Mouse (Mus musculus) heart, embryonic 14.5 days (tissue): ENCODE results near the gene AU022252. TPM values are rescaled to one million over a fixed set of nuclear protein-coding genes. Genes with fewer than 3 reads are reported as not detected.
"Not testable (repeated sequence)": the region's sequence is repeated elsewhere in the genome, so short reads cannot be mapped to it uniquely, and the experiment has no call there.

Source experiments
- ATAC-seq: fragments of 200-750 bp; cut with Nextera tagmentation; 2 replicates; pipeline ENCODE4 v1.8.0; 2017; ENCODE audit warnings: low read depth, moderate TSS enrichment; ENCODE audit not compliant: insufficient number of reproducible peaks, insufficient read depth, low FRiP score
- H3K27ac ChIP-seq, 2 experiments: fragments of 200-500 bp in 1 of 2; fragments of 300-500 bp in 1 of 2; sonication (generic) in 1 of 2; replicated peaks in 1 of 2; 2 replicates each; pipeline ENCODE4 v1.5.1; 2012 to 2014; ENCODE audit warnings: low read depth in 2 of 2, low read length in 2 of 2, control low read depth in 1 of 2, mild to moderate bottlenecking in 1 of 2, mixed read lengths in 1 of 2; ENCODE audit not compliant: control insufficient read depth in 1 of 2, insufficient read depth in 1 of 2
- H3K27me3 ChIP-seq: fragments of 300-500 bp; sonication (generic); 2 replicates; pipeline ENCODE4 v1.6.1; 2014; ENCODE audit warnings: mild to moderate bottlenecking, low read length, control low read depth; ENCODE audit not compliant: control insufficient read depth, insufficient read depth
- H3K36me3 ChIP-seq: fragments of 300-500 bp; sonication (generic); 2 replicates; pipeline ENCODE4 v1.6.1; 2014; ENCODE audit warnings: mild to moderate bottlenecking, control low read depth, low read length, mixed read lengths; ENCODE audit not compliant: control insufficient read depth, insufficient read depth
- H3K4me1 ChIP-seq, 2 experiments: fragments of 200-500 bp in 1 of 2; fragments of 300-500 bp in 1 of 2; sonication (generic) in 1 of 2; 2 replicates each; pipeline ENCODE4 v1.6.1; 2012 to 2014; ENCODE audit warnings: low read length in 2 of 2, control low read depth in 1 of 2, mixed read lengths in 1 of 2; ENCODE audit not compliant: control insufficient read depth in 2 of 2, insufficient read depth in 2 of 2
- H3K4me2 ChIP-seq: fragments of 300-500 bp; sonication (generic); 2 replicates; pipeline ENCODE4 v1.6.1; 2014; ENCODE audit warnings: mild to moderate bottlenecking, low read length
- H3K4me3 ChIP-seq, 2 experiments: fragments of 200-500 bp in 1 of 2; fragments of 300-500 bp in 1 of 2; sonication (generic) in 1 of 2; 2 replicates each; pipeline ENCODE4 v1.5.1; 2012 to 2014; ENCODE audit warnings: low read length in 2 of 2, mild to moderate bottlenecking in 2 of 2, control low read depth in 1 of 2, low read depth in 1 of 2, moderate library complexity in 1 of 2; ENCODE audit not compliant: control insufficient read depth in 1 of 2, insufficient read depth in 1 of 2
- H3K9ac ChIP-seq: fragments of 300-500 bp; sonication (generic); 2 replicates; pipeline ENCODE4 v1.6.1; 2014; ENCODE audit warnings: mild to moderate bottlenecking, low read length
- H3K9me3 ChIP-seq: fragments of 300-500 bp; sonication (generic); 2 replicates; pipeline ENCODE4 v1.6.1; 2016; ENCODE audit warnings: low read length, control low read depth; ENCODE audit not compliant: control insufficient read depth
- WGBS: fragments of 180-500 bp; shearing (Covaris S2); extraction: QIAGEN DNeasy Blood & Tissue Kit; methylation state at CpG from one replicate; pipeline ENCODE4 v1.1.7; 2014; 5-methylcytosine and 5-hydroxymethylcytosine counted together
- polyA plus RNA-seq: library from polyadenylated mRNA; unstranded; fragments of >200 nt; fragmentation: Nextera tagmentation; extraction: Ambion mirVana; gene quantifications from 2 replicates; pipeline ENCODE4 v1.2.1, GENCODE M21; 2014

The AU022252 gene
- polyA plus RNA-seq = 24.8 and 25.1 TPM in 2 replicates

GRCm38 (mm10) chr4:119232410-119233255, at the start of gene AU022252, which contains the start of gene P3h1:
Gene AU022252 (minus strand): TSS chr4:119232712.
Gene P3h1 (plus strand): TSS chr4:119232915.
- Histone ChIP-seq H3K9ac (peak within 1 kb of the TSS; percentile 95), H3K36me3 (peaks cover 30% of the 10 kb centered on the region), H3K4me1 (peaks cover 0 to 18% of the 10 kb centered on the region in 2 experiments; a peak in 2 of 4 replicates), H3K27me3 (no peaks in the 10 kb centered on the region), H3K27ac (peak within 1 kb of the TSS; percentile 23 to 67), H3K4me3 (peak within 1 kb of the TSS; percentile 72 to 89), H3K9me3 (no peaks in the 10 kb centered on the region), H3K4me2 (peak within 1 kb of the TSS; percentile 83)
- WGBS = under 1% methylated on average over 71 of the region's 71 CpGs
- ATAC-seq = peak; percentile 96

DNA sequence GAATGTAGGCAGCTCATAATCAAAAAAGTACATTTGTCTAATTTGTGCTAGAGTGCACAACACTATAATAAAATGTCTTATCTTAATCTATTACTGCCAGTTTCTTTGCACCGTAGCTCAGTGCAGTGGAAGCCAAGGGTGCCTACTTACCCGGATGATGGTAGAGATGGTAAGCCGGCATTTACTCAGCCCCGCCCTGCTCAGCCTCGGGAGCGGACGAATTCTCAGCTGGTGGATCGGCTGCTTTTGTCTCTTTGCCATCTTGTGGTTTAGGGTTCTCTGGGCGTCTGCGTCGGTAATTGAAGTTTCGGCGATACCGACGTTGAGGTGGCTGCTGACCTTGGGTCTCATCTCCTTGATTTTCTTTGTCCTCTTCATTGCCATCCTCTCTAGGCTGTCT, 46.3 kb upstream of the AU022252 start:
- H3K36me3 ChIP-seq = peaks cover 90% of the 10 kb centered on the region
- 87% methylated on average over 15 of the region's 15 CpGs for WGBS
- H3K4me3 ChIP-seq, H3K4me1 ChIP-seq, H3K4me2 ChIP-seq, H3K9ac ChIP-seq, H3K9me3 ChIP-seq, H3K27ac ChIP-seq, ATAC-seq, H3K27me3 ChIP-seq: not testable (repeated sequence)

- no peak overlapping the region for H3K9ac ChIP-seq
- H3K36me3 ChIP-seq = peaks cover 90% of the 10 kb centered on the region
- H3K9me3 ChIP-seq = no peaks in the 10 kb centered on the region
- H3K4me2 ChIP-seq = no peak overlapping the region
- peak overlapping the region; percentile 65 to 80 for H3K27ac ChIP-seq
- H3K4me3 ChIP-seq = no peak overlapping the region
- no peaks in the 10 kb centered on the region for H3K27me3 ChIP-seq
- 57% methylated on average over 2 of the region's 2 CpGs for WGBS
- H3K4me1 ChIP-seq = no peaks in the 10 kb centered on the region
- no peak for ATAC-seq
Observed at GRCm38 (mm10) chr4:119275726-119276125, 43.2 kb upstream of the AU022252 start.

- WGBS = 55% methylated on average over 2 of the region's 2 CpGs
- no peak overlapping the region for H3K4me3 ChIP-seq
- no peak overlapping the region for H3K9ac ChIP-seq
- no peaks in the 10 kb centered on the region for H3K9me3 ChIP-seq
- H3K4me1 ChIP-seq = no peaks in the 10 kb centered on the region
- no peaks in the 10 kb centered on the region for H3K27me3 ChIP-seq
- no peak for ATAC-seq
- H3K36me3 ChIP-seq = peaks cover 90% of the 10 kb centered on the region
- H3K4me2 ChIP-seq = no peak overlapping the region
- H3K27ac ChIP-seq = peak overlapping the region; percentile 65 to 80
Observed at GRCm38 (mm10) chr4:119275226-119275625, 42.7 kb upstream of the AU022252 start.

DNA sequence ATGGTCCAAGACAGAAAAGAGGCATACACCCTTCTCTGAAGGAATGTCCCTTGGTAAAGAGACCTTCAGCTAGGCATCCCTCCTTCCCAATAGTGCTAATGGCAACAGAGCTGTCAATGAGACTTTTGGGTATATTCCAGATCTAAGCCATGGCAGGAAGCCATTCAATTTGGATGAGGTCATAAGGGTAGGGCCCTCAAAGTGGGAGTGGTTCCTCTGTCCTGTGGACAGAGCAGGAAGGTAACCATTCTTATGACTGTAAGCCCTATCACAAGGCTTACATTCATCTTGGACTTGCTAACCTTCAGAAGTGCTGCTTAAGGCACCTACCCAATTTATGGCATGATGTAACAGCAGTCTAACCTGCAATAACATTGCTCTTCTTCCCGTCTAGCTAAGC, 42.1 kb upstream of the AU022252 start:
- no peak for ATAC-seq
- Histone ChIP-seq H3K9ac (no peak overlapping the region), H3K4me1 (no peaks in the 10 kb centered on the region), H3K27ac (peak overlapping the region; percentile 51 to 65), H3K9me3 (no peaks in the 10 kb centered on the region), H3K36me3 (peaks cover 89% of the 10 kb centered on the region), H3K4me3 (no peak overlapping the region), H3K4me2 (no peak overlapping the region), H3K27me3 (no peaks in the 10 kb centered on the region)
- 63% methylated on average over 1 of the region's 1 CpGs for WGBS

DNA sequence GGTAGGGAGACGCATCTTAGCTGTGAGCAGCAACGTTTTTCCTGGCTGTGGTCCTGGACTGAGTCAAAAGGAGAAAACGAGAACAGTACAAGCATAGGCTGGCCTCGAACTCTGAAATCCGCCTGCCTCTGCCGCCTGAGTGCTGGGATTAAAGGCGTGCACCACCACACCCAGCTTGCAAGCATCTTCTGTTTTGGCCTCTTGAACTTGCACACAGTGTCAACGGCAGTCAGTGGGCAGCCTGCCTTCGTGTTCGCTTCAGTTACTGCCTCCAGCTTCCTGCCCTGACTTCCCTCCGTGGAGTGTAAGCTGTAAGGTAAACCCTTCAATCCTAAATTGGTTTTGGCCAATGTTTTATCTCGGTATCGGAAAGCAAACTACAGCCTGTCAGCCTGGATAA, 34.1 kb upstream of the AU022252 start:
- no peak for ATAC-seq
- H3K4me1 ChIP-seq = no peaks in the 10 kb centered on the region
- H3K27ac ChIP-seq = no peak overlapping the region
- no peaks in the 10 kb centered on the region for H3K9me3 ChIP-seq
- WGBS = 65% methylated on average over 13 of the region's 13 CpGs
- H3K36me3 ChIP-seq = peaks cover 20% of the 10 kb centered on the region
- no peak overlapping the region for H3K4me2 ChIP-seq
- no peak overlapping the region for H3K9ac ChIP-seq
- no peak overlapping the region for H3K4me3 ChIP-seq
- H3K27me3 ChIP-seq = no peaks in the 10 kb centered on the region

DNA sequence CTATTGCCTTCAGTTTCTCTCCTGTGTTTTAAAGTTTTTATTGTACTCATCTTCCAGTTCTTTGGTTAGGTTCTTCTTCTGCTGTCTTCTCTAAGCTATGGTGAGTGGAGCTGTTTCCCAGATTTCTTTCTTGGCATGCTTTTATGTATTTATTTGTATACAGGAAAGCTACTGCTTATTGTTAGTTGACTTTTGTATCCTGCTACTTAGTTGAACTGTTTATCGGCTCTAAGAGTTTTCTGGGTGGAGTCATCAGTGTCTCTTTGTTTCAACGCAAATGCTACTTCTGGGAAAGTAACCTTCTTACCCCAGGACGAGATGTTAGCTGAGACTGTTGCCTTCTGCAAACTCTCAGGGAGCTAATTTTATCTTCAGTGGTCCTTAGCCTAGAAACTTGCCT, 30.9 kb upstream of the AU022252 start:
- no peak for ATAC-seq
- Histone ChIP-seq H3K36me3 (no peaks in the 10 kb centered on the region), H3K9me3 (no peaks in the 10 kb centered on the region), H3K27me3 (no peaks in the 10 kb centered on the region), H3K4me3 (no peak overlapping the region), H3K4me1 (peaks cover 4 to 5% of the 10 kb centered on the region in 2 experiments; a peak in 2 of 4 replicates), H3K9ac (no peak overlapping the region), H3K27ac (no peak overlapping the region), H3K4me2 (no peak overlapping the region)
- WGBS = 50% methylated on average over 3 of the region's 3 CpGs
